Mouse (Mus musculus) lung, postnatal 0 days (tissue): ENCODE measurements around the gene Gm20388.

Source experiments
- CTCF ChIP-seq: IDR thresholded peaks from 2 replicates; pipeline ENCODE4 v1.5.1; 2016; ENCODE audit warnings: antibody characterized with exemption, mild to moderate bottlenecking
- EP300 ChIP-seq: IDR thresholded peaks from 2 replicates; pipeline ENCODE4 v1.6.1; 2016; ENCODE audit warnings: antibody characterized with exemption, mild to moderate bottlenecking, control low read depth

DNA sequence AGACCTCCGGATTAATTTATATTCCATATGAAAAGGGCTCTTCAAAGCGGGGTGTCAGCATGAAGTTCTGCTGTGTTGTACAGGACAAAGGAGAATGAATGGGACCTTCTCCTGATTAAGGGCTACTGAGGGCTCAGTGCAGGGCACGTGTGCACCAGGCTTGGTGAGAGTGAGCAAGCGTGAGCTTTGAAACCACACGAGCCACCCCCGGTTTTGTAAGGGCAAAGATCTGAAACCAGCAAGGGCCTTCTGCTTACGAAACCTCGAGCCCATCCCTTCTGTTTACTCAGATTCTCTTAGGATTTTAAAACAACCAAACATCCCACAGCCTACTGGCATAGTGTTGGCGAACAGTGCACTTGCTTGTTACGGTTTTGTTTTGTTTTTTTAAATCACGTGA lies 3750.9 kb downstream of the Gm20388 start:
- no peak for TF ChIP-seq CTCF
- TF ChIP-seq EP300 = no peak
